Mouse (Mus musculus) heart, adult 2 months (tissue): Measurements from ENCODE around the gene Srrm4.

Source experiments
- CTCF ChIP-seq: fragments of 200-600 bp; IDR thresholded peaks from 2 replicates; pipeline ENCODE4 v1.8.1; 2022; ENCODE audit warnings: antibody characterized with exemption, mild to moderate bottlenecking, moderate library complexity
- EP300 ChIP-seq: fragments of 200-500 bp; IDR thresholded peaks from 2 replicates; pipeline ENCODE4 v1.6.1; 2011; ENCODE audit warnings: low read depth, low read length, control low read depth; ENCODE audit not compliant: insufficient read depth
- POLR2A ChIP-seq: fragments of 200-500 bp; IDR thresholded peaks from 2 replicates; pipeline ENCODE4 v1.6.1; 2011; ENCODE audit warnings: mild to moderate bottlenecking, low read depth, low read length, control low read depth; ENCODE audit not compliant: insufficient read depth

DNA sequence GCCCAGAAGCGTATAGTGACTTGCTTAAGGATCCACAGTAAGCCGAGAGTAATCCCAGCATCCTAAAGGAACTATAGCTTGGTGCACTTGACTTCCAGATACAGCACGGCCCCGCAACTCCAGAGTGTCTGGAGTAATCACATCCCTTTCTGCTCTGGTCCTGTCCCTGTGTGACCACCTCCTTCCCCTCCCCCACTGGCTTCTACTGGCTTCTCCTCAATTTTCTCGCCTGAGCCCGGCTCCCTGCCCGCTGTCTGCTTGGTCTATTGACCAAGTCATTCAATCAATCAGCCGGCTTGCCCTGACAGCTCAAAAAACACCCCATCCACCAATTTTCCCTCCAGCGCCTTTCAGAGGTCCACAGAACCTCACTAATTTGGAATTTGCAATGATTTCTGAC is 96.2 kb downstream of the Srrm4 start:
- no peak for TF ChIP-seq POLR2A
- TF ChIP-seq CTCF = no peak
- TF ChIP-seq EP300 = no peak
